Mouse (Mus musculus): Measurements from ENCODE around the gene Akap1.

DNA sequence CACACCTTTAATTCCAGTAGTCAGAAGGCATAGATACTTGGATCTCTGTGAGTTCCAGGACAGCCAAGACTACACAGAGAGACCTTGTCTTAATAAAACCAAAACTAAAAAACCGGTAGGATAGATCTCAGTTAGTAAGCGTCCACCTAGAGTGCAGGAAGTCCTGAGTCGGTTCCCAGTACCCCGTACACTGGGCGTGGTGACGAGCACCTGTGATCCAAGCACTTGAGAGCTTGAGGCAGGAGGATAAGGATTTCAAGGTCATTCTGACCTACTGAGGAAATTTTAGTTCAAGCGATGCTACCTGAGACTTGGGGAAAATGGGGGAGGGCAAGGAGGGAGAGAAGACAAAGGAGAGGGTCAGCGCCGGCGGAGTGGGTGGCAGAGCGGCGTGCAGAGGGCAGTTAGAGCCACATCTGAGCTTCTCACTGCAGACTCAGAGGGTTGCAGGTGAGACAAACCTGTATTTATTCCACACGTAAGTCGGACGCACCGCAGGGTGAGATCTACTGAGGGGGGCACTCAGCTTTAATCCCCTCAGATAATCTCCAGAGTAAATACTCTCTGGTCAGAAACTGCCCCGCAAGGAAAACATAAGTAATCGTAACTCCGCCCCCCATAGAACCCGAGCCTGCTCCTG, 8.8 kb upstream of the Akap1 start:
- TF ChIP-seq CTCF (IDR thresholded peaks at IDR 0.05; ENCODE audit: control insufficient read depth, insufficient read depth, low read length) (no peak), POLR2A (IDR thresholded peaks at IDR 0.05; ENCODE audit: borderline replicate concordance, control insufficient read depth, low read depth, low read length) (no peak)
